Mouse (Mus musculus) kidney, adult 2 months (tissue): Measurements from ENCODE around the gene Prg3.

ENCODE experiments used
- CTCF ChIP-seq: fragments of 200-500 bp; conservative IDR thresholded peaks from 2 replicates; pipeline ENCODE4 v1.5.1; 2011; ENCODE audit warnings: low read depth, mild to moderate bottlenecking, control low read depth, low read length, moderate library complexity, mixed read lengths; ENCODE audit not compliant: insufficient read depth, insufficient read length
- POLR2A ChIP-seq: fragments of 200-500 bp; IDR thresholded peaks from one replicate; pipeline ENCODE4 v1.6.1; 2011; ENCODE audit warnings: low read depth, low read length, control low read depth

DNA sequence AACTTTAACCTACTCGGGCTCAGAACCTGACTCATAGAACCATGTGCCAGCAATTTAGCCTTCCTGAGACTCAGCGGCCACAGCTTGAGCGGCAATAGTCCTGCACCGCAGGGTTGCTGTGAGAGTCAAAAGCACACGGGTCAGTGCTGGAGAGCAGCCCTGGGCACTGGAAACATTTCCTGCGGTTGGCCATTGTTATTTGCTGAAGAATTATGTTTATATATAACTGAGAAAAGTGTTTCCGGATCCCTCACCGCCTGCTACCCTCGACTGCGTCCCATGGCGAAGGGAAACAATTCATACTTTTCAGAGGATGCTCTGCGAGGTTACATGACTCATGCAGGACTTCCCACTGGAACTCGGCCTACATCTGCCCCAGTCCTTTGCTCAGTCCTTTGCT is 13.5 kb downstream of the Prg3 start:
- TF ChIP-seq CTCF (no peak), POLR2A (no peak)
